Mouse (Mus musculus) C2C12 (cell line): ENCODE measurements around the gene Fam47e.

Source experiments
- CEBPB ChIP-seq: IDR thresholded peaks from one replicate; pipeline ENCODE4 v1.6.1; 2011; ENCODE audit warnings: low read depth, mild to moderate bottlenecking, control low read depth, moderate library complexity
- CTCF ChIP-seq: IDR thresholded peaks from one replicate; pipeline ENCODE4 v1.5.1; 2011; ENCODE audit not compliant: control insufficient read depth, insufficient read depth, insufficient read length
- MAX ChIP-seq: IDR thresholded peaks from one replicate; pipeline ENCODE4 v1.6.1; 2011; ENCODE audit warnings: mild to moderate bottlenecking, control low read depth
- MYOD1 ChIP-seq: IDR thresholded peaks from one replicate; pipeline ENCODE4 v1.6.1; 2011; ENCODE audit warnings: low read depth; ENCODE audit not compliant: control insufficient read depth, insufficient read length
- MYOG ChIP-seq: IDR thresholded peaks from one replicate; pipeline ENCODE4 v1.6.1; 2011; ENCODE audit not compliant: control insufficient read depth, insufficient read length; ENCODE audit errors: extremely low read depth
- USF1 ChIP-seq: IDR thresholded peaks from one replicate; pipeline ENCODE4 v1.6.1; 2011; ENCODE audit warnings: low read depth, mild to moderate bottlenecking, control low read depth, moderate library complexity

DNA sequence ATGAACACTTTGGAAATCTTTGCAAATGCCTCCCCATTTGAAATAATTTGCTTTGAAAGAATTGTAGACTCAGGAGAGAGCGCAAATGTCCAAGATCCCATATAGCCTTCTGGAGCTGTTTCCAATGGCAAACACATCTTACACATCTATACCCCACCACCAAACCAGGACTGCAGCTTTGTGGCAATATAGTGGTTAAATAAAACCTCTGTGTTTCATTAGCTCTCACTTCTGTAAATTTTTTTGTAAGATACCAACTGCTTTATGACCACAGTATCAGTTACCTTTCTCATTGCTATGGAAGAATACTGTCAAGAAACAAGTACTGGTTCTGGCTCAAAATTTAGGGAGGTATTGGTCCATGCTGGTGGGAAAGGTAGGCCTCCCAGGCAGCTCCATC is 1.0 kb downstream of the Fam47e start:
- TF ChIP-seq CTCF = no peak
- no peak for TF ChIP-seq MAX
- no peak for TF ChIP-seq USF1
- no peak for TF ChIP-seq MYOD1
- no peak for TF ChIP-seq MYOG
- no peak for TF ChIP-seq CEBPB
